Mouse (Mus musculus): ENCODE measurements around the gene Mbl2.

GRCm38 (mm10) chr19:30256339-30256738 lies 23.6 kb downstream of the Mbl2 start:
- no peak for TF ChIP-seq CTCF (IDR thresholded peaks at IDR 0.05; ENCODE audit: extremely low read depth, insufficient read depth, low read length)
- no peak for TF ChIP-seq POLR2A (IDR thresholded peaks at IDR 0.05; ENCODE audit: extremely low read depth, insufficient read depth, low read length)

Measured in cortical plate, adult 2 months (tissue).